Mouse (Mus musculus) forebrain, postnatal 0 days (tissue): Measurements from ENCODE around the gene Extl1. TPM values are rescaled to one million over a fixed set of nuclear protein-coding genes. Genes with fewer than 3 reads are reported as not detected.

Source experiments
- ATAC-seq: fragments of 200-750 bp; cut with Nextera tagmentation; 2 replicates; pipeline ENCODE4 v1.8.0; 2017; ENCODE audit warnings: mild to moderate bottlenecking, moderate library complexity
- DNase-seq: peaks from one replicate; pipeline ENCODE4 v3.0.0-alpha.2; 2015
- H3K27ac ChIP-seq: fragments of 300-500 bp; sonication (generic); 2 replicates; pipeline ENCODE4 v1.5.1; 2014; ENCODE audit warnings: low read depth, mild to moderate bottlenecking, antibody characterized with exemption, low read length, moderate library complexity, mixed read lengths
- H3K27me3 ChIP-seq: fragments of 300-500 bp; sonication (generic); 2 replicates; pipeline ENCODE4 v1.6.1; 2014; ENCODE audit warnings: mild to moderate bottlenecking, low read length, mixed read lengths; ENCODE audit not compliant: insufficient read depth
- H3K36me3 ChIP-seq: fragments of 300-500 bp; sonication (generic); 2 replicates; pipeline ENCODE4 v1.6.1; 2014; ENCODE audit warnings: mild to moderate bottlenecking, moderate library complexity; ENCODE audit not compliant: insufficient read depth
- H3K4me1 ChIP-seq: fragments of 300-500 bp; sonication (generic); 2 replicates; pipeline ENCODE4 v1.6.1; 2014; ENCODE audit warnings: antibody characterized with exemption; ENCODE audit not compliant: insufficient read depth
- H3K4me2 ChIP-seq: fragments of 300-500 bp; sonication (generic); 2 replicates; pipeline ENCODE4 v1.6.1; 2014; ENCODE audit warnings: low read depth, mild to moderate bottlenecking, moderate library complexity
- H3K4me3 ChIP-seq: fragments of 300-500 bp; sonication (generic); 2 replicates; pipeline ENCODE4 v1.5.1; 2014; ENCODE audit warnings: low read depth, low read length, mixed read lengths
- H3K9ac ChIP-seq: fragments of 300-500 bp; sonication (generic); 2 replicates; pipeline ENCODE4 v1.6.1; 2014; ENCODE audit warnings: mild to moderate bottlenecking
- H3K9me3 ChIP-seq: fragments of 300-500 bp; sonication (generic); 2 replicates; pipeline ENCODE4 v1.6.1; 2016; ENCODE audit warnings: low read length
- CTCF ChIP-seq: sonication (generic); IDR thresholded peaks from 2 replicates; pipeline ENCODE4 v1.5.1; 2016; ENCODE audit warnings: antibody characterized with exemption, control low read depth, low read depth
- WGBS: fragments of 180-500 bp; shearing (Covaris S2); extraction: QIAGEN DNeasy Blood & Tissue Kit; methylation state at CpG from one replicate; pipeline ENCODE4 v1.1.7; 2014; 5-methylcytosine and 5-hydroxymethylcytosine counted together
- polyA plus RNA-seq: library from polyadenylated mRNA; unstranded; fragments of >200 nt; fragmentation: Nextera tagmentation; extraction: Ambion mirVana; gene quantifications from 2 replicates; pipeline ENCODE4 v1.2.1, GENCODE M21; 2015
- total RNA-seq: library from RNA; depleted of rRNA; stranded (reverse); fragments of >200 nt; gene quantifications from 2 replicates; pipeline ENCODE4 v1.2.3, GENCODE M21; 2014

Extl1 gene
- total and polyA plus RNA-seq, 2 experiments from 2014 or later = 0.95 to 1.2 TPM

- H3K27ac ChIP-seq = no peak overlapping the region
- peak overlapping the region; percentile 46 for H3K9ac ChIP-seq
- no peaks in the 10 kb centered on the region for H3K36me3 ChIP-seq
- TF ChIP-seq CTCF = no peak
- peak overlapping the region; percentile 51 for H3K4me3 ChIP-seq
- peak overlapping the region; percentile 100 for H3K4me2 ChIP-seq
- H3K9me3 ChIP-seq = no peaks in the 10 kb centered on the region
- peaks cover 32% of the 10 kb centered on the region for H3K27me3 ChIP-seq
- 3% methylated on average over 16 of the region's 16 CpGs for WGBS
- H3K4me1 ChIP-seq = peaks cover 10% of the 10 kb centered on the region
- DNase-seq (peak; percentile 81), ATAC-seq (peak; percentile 92)
These were observed 11.3 kb downstream of the Extl1 start for GRCm38 (mm10) chr4:134372294-134372747.

GRCm38 (mm10) chr4:134371316-134371855 lies 12.3 kb downstream of the Extl1 start:
- H3K27ac ChIP-seq = no peak overlapping the region
- TF ChIP-seq CTCF = no peak
- no peak for ATAC-seq
- H3K27me3 ChIP-seq = peaks cover 32% of the 10 kb centered on the region
- DNase-seq = no peak
- under 1% methylated on average over 17 of the region's 17 CpGs for WGBS
- H3K4me2 ChIP-seq = peak overlapping the region; percentile 100
- peaks cover 10% of the 10 kb centered on the region for H3K4me1 ChIP-seq
- H3K4me3 ChIP-seq = peak overlapping the region; percentile 51
- no peaks in the 10 kb centered on the region for H3K36me3 ChIP-seq
- H3K9ac ChIP-seq = peak overlapping the region; percentile 46
- H3K9me3 ChIP-seq = no peaks in the 10 kb centered on the region

GRCm38 (mm10) chr4:134370649-134371221 lies 12.9 kb downstream of the Extl1 start:
- DNase-seq = peak; percentile 17
- TF ChIP-seq CTCF = no peak
- peak overlapping the region; percentile 46; the same call in 1 of the 2 replicates for H3K9ac ChIP-seq

GRCm38 (mm10) chr4:134365280-134365679 lies 18.4 kb downstream of the Extl1 start:
- Histone ChIP-seq H3K36me3 (no peaks in the 10 kb centered on the region), H3K4me3 (no peak overlapping the region), H3K9me3 (no peaks in the 10 kb centered on the region), H3K9ac (no peak overlapping the region), H3K4me1 (no peaks in the 10 kb centered on the region), H3K4me2 (no peak overlapping the region), H3K27me3 (peaks cover 12% of the 10 kb centered on the region), H3K27ac (no peak overlapping the region)
- no peak for ATAC-seq
- no peak for DNase-seq
- 43% methylated on average over 5 of the region's 5 CpGs for WGBS
- no peak for TF ChIP-seq CTCF

More at GRCm38 (mm10) chr4:134370649-134371221, 12.9 kb downstream of the Extl1 start:
- Histone ChIP-seq H3K4me2 (peak overlapping the region; percentile 100), H3K27ac (no peak overlapping the region), H3K27me3 (peaks cover 32% of the 10 kb centered on the region), H3K9me3 (no peaks in the 10 kb centered on the region), H3K4me3 (peak overlapping the region; percentile 51), H3K4me1 (peaks cover 10% of the 10 kb centered on the region), H3K36me3 (no peaks in the 10 kb centered on the region)
- 1% methylated on average over 18 of the region's 18 CpGs for WGBS
- ATAC-seq = no peak

GRCm38 (mm10) chr4:134362586-134362985 lies 21.1 kb downstream of the Extl1 start:
- 23% methylated on average over 9 of the region's 9 CpGs for WGBS
- ATAC-seq (no peak), DNase-seq (no peak)
- H3K4me1 ChIP-seq = no peaks in the 10 kb centered on the region
- no peak overlapping the region for H3K4me2 ChIP-seq
- no peaks in the 10 kb centered on the region for H3K27me3 ChIP-seq
- no peak for TF ChIP-seq CTCF
- H3K9ac ChIP-seq = no peak overlapping the region
- H3K4me3 ChIP-seq = no peak overlapping the region
- H3K27ac ChIP-seq = no peak overlapping the region
- no peaks in the 10 kb centered on the region for H3K36me3 ChIP-seq
- H3K9me3 ChIP-seq = no peaks in the 10 kb centered on the region

GRCm38 (mm10) chr4:134362124-134362523 lies 21.5 kb downstream of the Extl1 start:
- no peak overlapping the region for H3K27ac ChIP-seq
- no peak overlapping the region for H3K4me2 ChIP-seq
- H3K9me3 ChIP-seq = no peaks in the 10 kb centered on the region
- no peak for ATAC-seq
- WGBS = 60% methylated on average over 9 of the region's 9 CpGs
- no peaks in the 10 kb centered on the region for H3K4me1 ChIP-seq
- H3K27me3 ChIP-seq = no peaks in the 10 kb centered on the region
- H3K9ac ChIP-seq = no peak overlapping the region
- H3K4me3 ChIP-seq = no peak overlapping the region
- DNase-seq = no peak
- no peak for TF ChIP-seq CTCF
- no peaks in the 10 kb centered on the region for H3K36me3 ChIP-seq

- ATAC-seq = no peak
- Histone ChIP-seq H3K4me3 (no peak overlapping the region), H3K36me3 (no peaks in the 10 kb centered on the region), H3K27ac (no peak overlapping the region), H3K4me2 (no peak overlapping the region), H3K9me3 (no peaks in the 10 kb centered on the region), H3K27me3 (no peaks in the 10 kb centered on the region), H3K9ac (no peak overlapping the region), H3K4me1 (no peaks in the 10 kb centered on the region)
- no peak for TF ChIP-seq CTCF
- no peak for DNase-seq
- 47% methylated on average over 5 of the region's 5 CpGs for WGBS
These were observed 22.4 kb downstream of the Extl1 start for GRCm38 (mm10) chr4:134361215-134361614.
